Mouse (Mus musculus) small intestine, adult 2 months (tissue): ENCODE results near the gene Atg9a. TPM values are rescaled to one million over a fixed set of nuclear protein-coding genes. Genes with fewer than 3 reads are reported as not detected.

Source experiments
- H3K27ac ChIP-seq: fragments of 200-500 bp; 2 replicates; pipeline ENCODE4 v1.5.1; 2012; ENCODE audit warnings: low read depth, low read length, control low read depth, inconsistent platforms; ENCODE audit not compliant: insufficient read depth
- H3K27me3 ChIP-seq: fragments of 200-500 bp; 2 replicates; pipeline ENCODE4 v1.6.1; 2012; ENCODE audit warnings: mild to moderate bottlenecking, moderate library complexity, low read length, inconsistent platforms; ENCODE audit not compliant: control insufficient read depth, insufficient read depth
- H3K36me3 ChIP-seq: fragments of 200-500 bp; 2 replicates; pipeline ENCODE4 v1.6.1; 2012; ENCODE audit warnings: mild to moderate bottlenecking, low read length, control low read depth, inconsistent platforms; ENCODE audit not compliant: control insufficient read depth, insufficient read depth
- H3K4me1 ChIP-seq: fragments of 200-500 bp; 2 replicates; pipeline ENCODE4 v1.6.1; 2012; ENCODE audit warnings: low read length, inconsistent platforms, mixed read lengths; ENCODE audit not compliant: control insufficient read depth, insufficient read depth, insufficient read length
- H3K4me3 ChIP-seq: fragments of 200-500 bp; 2 replicates; pipeline ENCODE4 v1.5.1; 2012; ENCODE audit warnings: low read depth, mild to moderate bottlenecking, control low read depth, inconsistent platforms, low read length, moderate library complexity
- CTCF ChIP-seq: fragments of 200-500 bp; IDR thresholded peaks from 2 replicates; pipeline ENCODE4 v1.5.1; 2012; ENCODE audit warnings: low read depth, mild to moderate bottlenecking, control low read depth, inconsistent platforms, low read length, moderate library complexity, mixed read lengths; ENCODE audit not compliant: insufficient replicate concordance, insufficient read length; ENCODE audit errors: extremely low read depth
- POLR2A ChIP-seq: fragments of 200-500 bp; IDR thresholded peaks from 2 replicates; pipeline ENCODE4 v1.6.1; 2012; ENCODE audit warnings: low read depth, mild to moderate bottlenecking, control low read depth, inconsistent platforms, low read length, moderate library complexity
- WGBS: fragments of 180-500 bp; shearing (Covaris S2); methylation state at CpG from one replicate; pipeline ENCODE4 v1.1.7; 2018; 5-methylcytosine and 5-hydroxymethylcytosine counted together
- polyA plus RNA-seq: library from polyadenylated mRNA; depleted of rRNA; stranded (reverse); fragments of >200 nt; gene quantifications from 2 replicates; pipeline ENCODE4 v1.2.3, GENCODE M21; 2012

The Atg9a gene
- polyA plus RNA-seq, 1 experiment, result 148 TPM

DNA sequence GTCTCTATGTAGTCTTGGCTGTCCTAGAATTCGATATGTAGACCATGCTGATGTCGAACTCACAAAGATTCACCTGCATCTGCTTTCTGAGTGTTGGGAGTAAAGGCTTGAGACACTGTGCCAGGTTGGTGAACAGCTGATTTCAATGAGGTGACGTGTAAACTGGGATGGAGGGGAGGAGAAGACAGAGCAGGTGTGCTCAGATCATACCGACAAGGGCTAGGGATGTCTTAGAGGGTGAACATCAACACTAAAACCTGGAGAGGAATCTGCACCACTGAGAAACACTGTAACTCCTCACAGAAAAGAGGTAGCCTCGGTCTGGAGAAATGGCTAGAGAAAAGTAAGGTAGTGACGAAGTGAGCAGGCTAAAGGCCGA lies 23.9 kb downstream of the Atg9a start:
- H3K27ac ChIP-seq, result peak overlapping the region; percentile 47
- peaks cover 27% of the 10 kb centered on the region for H3K36me3 ChIP-seq
- H3K4me3 ChIP-seq, result peak overlapping the region; percentile 75
- 3% methylated on average over 7 of the region's 7 CpGs for WGBS
- H3K27me3 ChIP-seq, result no peaks in the 10 kb centered on the region
- peaks cover 5% of the 10 kb centered on the region for H3K4me1 ChIP-seq
- TF ChIP-seq CTCF (no peak), POLR2A (no peak)

DNA sequence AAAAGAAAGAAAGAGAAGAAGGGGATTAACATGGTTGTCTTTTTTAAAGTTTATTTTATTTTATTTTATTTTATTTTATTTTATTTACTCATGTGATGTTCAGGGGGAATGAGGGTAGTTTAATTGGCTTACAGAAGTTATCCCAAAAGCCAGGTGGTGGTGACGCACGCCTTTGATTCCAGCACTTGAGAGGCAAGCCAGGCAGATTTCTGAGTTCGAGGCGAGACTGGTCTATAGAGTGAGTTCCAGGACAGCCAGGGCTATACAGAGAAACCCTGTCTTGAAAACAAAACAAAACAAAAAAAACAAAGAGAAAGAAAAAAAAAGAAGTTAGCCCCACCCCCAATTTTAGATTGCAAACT lies 31.8 kb downstream of the Atg9a start:
- H3K4me3 ChIP-seq, result no peak overlapping the region
- no peak overlapping the region for H3K27ac ChIP-seq
- no peaks in the 10 kb centered on the region for H3K4me1 ChIP-seq
- H3K27me3 ChIP-seq, result no peaks in the 10 kb centered on the region
- H3K36me3 ChIP-seq, result no peaks in the 10 kb centered on the region
- WGBS, result 90% methylated on average over 4 of the region's 4 CpGs
- TF ChIP-seq POLR2A, result no peak
- TF ChIP-seq CTCF, result no peak

DNA sequence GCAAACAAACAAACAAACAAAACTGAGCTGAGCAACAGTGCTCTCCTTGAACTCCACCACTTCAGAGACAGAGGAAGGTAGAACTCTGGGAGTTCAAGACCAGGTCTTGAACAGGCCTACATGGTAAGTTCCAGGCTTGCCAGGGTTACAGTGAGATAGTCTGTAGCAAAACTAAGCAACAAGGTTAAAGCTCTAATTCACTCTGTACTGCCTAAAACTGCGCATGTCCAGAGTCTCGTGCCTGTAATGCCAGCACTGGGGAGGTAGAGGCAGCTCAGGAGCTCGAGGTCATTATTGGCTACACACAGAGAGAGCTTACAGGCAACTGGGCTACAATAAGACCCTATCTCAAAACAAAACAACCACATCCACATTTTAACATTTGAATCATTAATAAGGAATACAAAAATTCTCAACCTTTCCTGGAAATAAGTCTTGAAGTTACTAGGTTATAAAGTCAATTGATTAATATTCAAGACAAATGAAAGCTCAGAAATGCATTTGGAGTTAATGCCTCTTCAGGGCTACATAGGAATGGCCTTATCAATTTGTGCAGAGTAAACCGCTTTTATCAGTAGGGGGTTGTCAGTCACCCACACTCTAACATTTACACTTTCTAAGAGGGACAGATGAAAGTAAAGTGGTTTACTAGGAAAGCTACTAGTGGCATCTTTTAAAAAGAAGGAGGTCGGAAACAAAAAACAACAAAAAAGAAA lies 32.3 kb downstream of the Atg9a start:
- 69% methylated on average over 5 of the region's 5 CpGs for WGBS
- Histone ChIP-seq H3K27me3 (no peaks in the 10 kb centered on the region), H3K36me3 (no peaks in the 10 kb centered on the region), H3K27ac (no peak overlapping the region), H3K4me3 (no peak overlapping the region), H3K4me1 (no peaks in the 10 kb centered on the region)
- TF ChIP-seq CTCF (no peak), POLR2A (no peak)

DNA sequence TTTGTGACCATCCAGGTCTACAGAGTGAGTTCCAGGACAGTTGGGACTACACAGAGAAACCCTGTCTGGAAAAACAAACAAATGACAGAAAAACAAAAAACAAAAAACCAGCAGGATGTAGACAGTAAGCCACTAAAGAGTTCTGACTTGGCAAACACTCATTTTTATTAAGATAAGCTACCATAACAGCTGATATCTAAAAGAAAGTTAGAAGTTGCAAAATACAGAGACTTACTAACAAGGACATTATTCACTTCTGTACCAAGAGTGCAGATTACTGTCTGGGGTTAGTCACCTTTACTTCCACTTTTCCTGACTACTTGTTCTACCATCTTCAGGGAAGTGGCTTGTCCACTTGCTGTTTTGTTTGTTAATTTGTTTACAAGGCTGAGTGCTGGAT lies 33.0 kb downstream of the Atg9a start:
- no peaks in the 10 kb centered on the region for H3K36me3 ChIP-seq
- TF ChIP-seq CTCF (no peak), POLR2A (no peak)
- no peak overlapping the region for H3K4me3 ChIP-seq

DNA sequence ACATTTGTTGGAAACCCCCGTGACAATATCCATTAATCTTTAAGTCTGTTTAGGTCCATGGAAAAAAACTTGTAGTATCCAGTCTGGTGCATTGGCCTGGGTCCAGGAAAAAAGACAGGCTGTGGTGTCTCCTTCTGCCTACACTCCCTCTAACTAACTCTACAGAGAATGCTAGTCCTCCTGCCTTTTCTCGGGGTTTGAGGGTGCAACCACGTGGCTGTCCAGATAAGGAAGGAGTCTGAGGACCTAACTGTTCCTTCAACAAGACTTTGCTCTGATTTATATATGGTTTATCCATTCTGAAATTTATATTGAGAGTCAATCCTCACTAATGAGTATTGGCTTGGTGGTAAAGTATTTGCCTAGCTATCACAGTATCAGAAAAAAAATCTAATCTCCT lies 36.2 kb downstream of the Atg9a start:
- no peaks in the 10 kb centered on the region for H3K27me3 ChIP-seq
- TF ChIP-seq POLR2A, result no peak
- no peak for TF ChIP-seq CTCF
- no peaks in the 10 kb centered on the region for H3K36me3 ChIP-seq
- H3K4me1 ChIP-seq, result no peaks in the 10 kb centered on the region
- WGBS, result 39% methylated on average over 3 of the region's 3 CpGs
- no peak overlapping the region for H3K4me3 ChIP-seq
- no peak overlapping the region for H3K27ac ChIP-seq

More for the DNA sequence above, 33.0 kb downstream of the Atg9a start:
- H3K4me1 ChIP-seq, result no peaks in the 10 kb centered on the region
- no peak overlapping the region for H3K27ac ChIP-seq
- H3K27me3 ChIP-seq, result no peaks in the 10 kb centered on the region

DNA sequence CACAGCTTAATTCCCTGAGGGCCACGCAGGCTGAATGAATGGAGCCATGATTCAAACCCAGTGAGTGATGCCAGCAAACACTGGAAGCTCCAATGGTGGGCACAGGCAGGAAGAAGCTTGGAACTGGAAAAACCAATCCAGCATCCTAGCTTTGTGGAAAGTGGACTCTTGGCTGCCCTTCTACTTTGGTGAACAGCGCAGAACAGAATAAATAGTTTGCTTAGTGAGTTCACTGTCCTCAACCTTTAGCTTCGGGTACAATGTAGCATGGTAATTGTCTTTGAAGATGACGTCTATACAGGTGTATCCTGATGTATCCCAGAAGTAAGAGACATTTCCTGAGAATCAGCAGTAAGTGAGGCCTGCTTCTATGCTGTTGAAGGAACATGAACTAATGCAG lies 43.3 kb downstream of the Atg9a start:
- Histone ChIP-seq H3K27ac (no peak overlapping the region), H3K36me3 (peaks cover 42% of the 10 kb centered on the region), H3K27me3 (no peaks in the 10 kb centered on the region), H3K4me3 (no peak overlapping the region), H3K4me1 (no peaks in the 10 kb centered on the region)
- 84% methylated on average over 4 of the region's 4 CpGs for WGBS
- TF ChIP-seq POLR2A, result no peak
- no peak for TF ChIP-seq CTCF

DNA sequence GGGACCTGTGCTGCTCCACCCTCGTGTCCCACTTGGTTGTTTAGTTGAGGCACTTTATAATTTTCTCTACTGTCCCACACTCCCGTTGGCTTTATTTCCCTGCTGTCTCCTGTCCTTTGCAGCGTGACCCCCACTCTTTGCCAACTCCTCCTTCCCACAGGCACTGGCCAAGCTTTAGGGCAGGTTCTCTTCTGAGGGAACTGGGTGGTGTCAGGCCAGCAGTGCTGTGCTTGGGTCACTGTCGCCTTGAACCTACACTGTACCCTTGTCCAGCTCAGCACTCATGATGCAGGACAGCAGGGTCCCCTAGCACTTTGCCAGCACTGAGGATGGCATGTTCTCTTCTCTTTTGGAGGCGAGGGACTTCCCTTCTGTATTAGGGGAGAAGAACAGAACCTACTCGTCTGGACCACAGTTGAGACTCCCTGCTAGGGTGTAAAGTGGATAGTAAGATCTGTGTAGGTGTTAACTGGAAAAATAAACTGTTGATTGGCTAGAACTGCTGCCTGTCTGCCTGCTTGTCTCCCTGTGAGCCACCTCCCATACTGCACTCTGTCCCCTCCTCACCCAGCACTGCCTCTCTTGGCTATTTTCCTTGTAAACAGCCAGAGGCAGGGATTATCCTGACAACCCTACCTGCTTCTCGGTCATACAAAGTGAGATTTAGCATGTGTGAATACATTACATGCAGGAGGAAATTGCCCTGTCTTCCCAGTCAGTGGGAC lies 44.4 kb downstream of the Atg9a start:
- Histone ChIP-seq H3K27ac (no peak overlapping the region), H3K27me3 (no peaks in the 10 kb centered on the region), H3K36me3 (peaks cover 42% of the 10 kb centered on the region), H3K4me3 (no peak overlapping the region), H3K4me1 (no peaks in the 10 kb centered on the region)
- WGBS, result 80% methylated on average over 7 of the region's 7 CpGs
- TF ChIP-seq POLR2A, result no peak
